Mouse (Mus musculus) thymus, postnatal 25 days (tissue): ENCODE results near the gene Alk.

Experiments
- DNase-seq: peaks from one replicate; pipeline ENCODE4 v3.0.0; 2022

Gene Alk

GRCm38 (mm10) chr17:72368991-72369390 lies 235.4 kb downstream of the Alk start:
- no peak for DNase-seq

- no peak for DNase-seq
Measured at GRCm38 (mm10) chr17:72362811-72363496, 241.5 kb downstream of the Alk start.

GRCm38 (mm10) chr17:72361961-72362360 lies 242.5 kb downstream of the Alk start:
- no peak for DNase-seq

- DNase-seq, result no peak
Measured at GRCm38 (mm10) chr17:72356759-72357302, 247.6 kb downstream of the Alk start.

GRCm38 (mm10) chr17:72339437-72339836 lies 265.0 kb downstream of the Alk start:
- DNase-seq, result no peak

- DNase-seq, result no peak
Measured at GRCm38 (mm10) chr17:72332909-72333308, 271.5 kb downstream of the Alk start.

- no peak for DNase-seq
Measured at GRCm38 (mm10) chr17:72325941-72326340, 278.5 kb downstream of the Alk start.

- no peak for DNase-seq
Measured at GRCm38 (mm10) chr17:72319576-72319975, 284.9 kb downstream of the Alk start.

GRCm38 (mm10) chr17:72299651-72300050 lies 304.8 kb downstream of the Alk start:
- DNase-seq, result no peak

- DNase-seq, result no peak
Measured at GRCm38 (mm10) chr17:72296349-72296748, 308.1 kb downstream of the Alk start.

- no peak for DNase-seq
Measured at GRCm38 (mm10) chr17:72293267-72293580, 311.2 kb downstream of the Alk start.

GRCm38 (mm10) chr17:72292444-72293266 lies 311.8 kb downstream of the Alk start:
- no peak for DNase-seq

- no peak for DNase-seq
Measured at GRCm38 (mm10) chr17:72285961-72286360, 318.5 kb downstream of the Alk start.

- DNase-seq, result no peak
Measured at GRCm38 (mm10) chr17:72278296-72278695, 326.1 kb downstream of the Alk start.

- no peak for DNase-seq
Measured at GRCm38 (mm10) chr17:72276778-72277177, 327.6 kb downstream of the Alk start.

- DNase-seq, result no peak
Measured at GRCm38 (mm10) chr17:72275391-72275904, 329.0 kb downstream of the Alk start.

GRCm38 (mm10) chr17:72274205-72274604 lies 330.2 kb downstream of the Alk start:
- DNase-seq, result no peak

GRCm38 (mm10) chr17:72271640-72272039 lies 332.8 kb downstream of the Alk start:
- DNase-seq, result no peak

GRCm38 (mm10) chr17:72268529-72268928 lies 335.9 kb downstream of the Alk start:
- DNase-seq, result no peak

GRCm38 (mm10) chr17:72265171-72266022 lies 339.0 kb downstream of the Alk start:
- no peak for DNase-seq

- no peak for DNase-seq
Measured at GRCm38 (mm10) chr17:72253411-72253810, 351.0 kb downstream of the Alk start.

- DNase-seq, result no peak
Measured at GRCm38 (mm10) chr17:72251554-72251953, 352.9 kb downstream of the Alk start.
